Mouse (Mus musculus) cortical plate, adult 2 months (tissue): ENCODE measurements around the gene Rgs10.

ENCODE experiments used
- CTCF ChIP-seq: fragments of 200-500 bp; IDR thresholded peaks from 2 replicates; pipeline ENCODE4 v1.5.1; 2011; ENCODE audit warnings: mild to moderate bottlenecking, control low read depth, low read length; ENCODE audit not compliant: insufficient read depth; ENCODE audit errors: extremely low read depth
- POLR2A ChIP-seq: fragments of 200-500 bp; IDR thresholded peaks from 2 replicates; pipeline ENCODE4 v1.6.1; 2011; ENCODE audit warnings: mild to moderate bottlenecking, low read length, control low read depth; ENCODE audit not compliant: insufficient read depth; ENCODE audit errors: extremely low read depth

- TF ChIP-seq CTCF (no peak), POLR2A (no peak)
These were observed 19.6 kb upstream of the Rgs10 start for GRCm38 (mm10) chr7:128438131-128438530.
